Mouse (Mus musculus) limb, embryonic 10.5 days (tissue): ENCODE results near the gene Ctdsp1. TPM values are rescaled to one million over a fixed set of nuclear protein-coding genes. Genes with fewer than 3 reads are reported as not detected.

Source experiments
- microRNA counts: library from miRNA; unstranded; fragments of <30 nt; microRNA quantifications from one replicate; lab custom pipeline; 2017
- microRNA-seq: library from miRNA; unstranded; fragments of <30 nt; microRNA quantifications from one replicate; pipeline ENCODE4, GENCODE M21; 2017
- polyA plus RNA-seq: library from polyadenylated mRNA; unstranded; fragments of >200 nt; fragmentation: Nextera tagmentation; extraction: Ambion mirVana; gene quantifications from 2 replicates; pipeline ENCODE4 v1.2.1, GENCODE M21; 2016

Gene Ctdsp1
- polyA plus RNA-seq, 1 experiment from 2014 or later: 61.4 TPM

MicroRNA genes within 50 kb of the gene (microRNA counts, 519-probe panel; counts per million panel counts)
- microRNA mmu-miR-26b (lab: Ali Mortazavi, UCI): 2,905 counts per million, percentile 74 among the panel's probes with 10 or more counts

Small RNA genes lying within 50 kb of the gene (microRNA-seq; reads per million reads assigned to microRNA genes)
- 19,663 reads per million, percentile 98 among the genes with 10 or more reads in this experiment for gene Mir26b

Other genes starting within 250 kb of the Ctdsp1 start
- gene Cxcr2, start 237.5 kb upstream of the Ctdsp1 start, polyA plus RNA-seq: 0.06 and 0.19 TPM in 2 replicates
- 0.10 TPM in 1 of 2 replicates, not detected in the other for gene Cxcr1, start 196.9 kb upstream of the Ctdsp1 start, polyA plus RNA-seq
- 355 and 369 TPM in 2 replicates for gene Arpc2, start 155.4 kb upstream of the Ctdsp1 start, polyA plus RNA-seq
- 0.26 TPM in 1 of 2 replicates, not detected in the other for gene Gpbar1, start 113.0 kb upstream of the Ctdsp1 start, polyA plus RNA-seq
- 263 and 272 TPM in 2 replicates for gene Aamp, start 106.8 kb upstream of the Ctdsp1 start, polyA plus RNA-seq
- 113 and 121 TPM in 2 replicates for gene Pnkd, start 106.6 kb upstream of the Ctdsp1 start, polyA plus RNA-seq
- 10.7 and 12.0 TPM in 2 replicates for gene Tmbim1, start 85.9 kb upstream of the Ctdsp1 start, polyA plus RNA-seq
- gene Catip, start 29.4 kb upstream of the Ctdsp1 start, polyA plus RNA-seq: 0.29 and 0.38 TPM in 2 replicates
- gene Slc11a1, start 16.3 kb upstream of the Ctdsp1 start, polyA plus RNA-seq: 0.69 and 1.2 TPM in 2 replicates
- 0.23 and 0.31 TPM in 2 replicates for gene Vil1, start 17.9 kb downstream of the Ctdsp1 start, polyA plus RNA-seq
- 116 and 121 TPM in 2 replicates for gene Cnot9, start 114.5 kb downstream of the Ctdsp1 start, polyA plus RNA-seq
- gene Plcd4, start 151.4 kb downstream of the Ctdsp1 start, polyA plus RNA-seq: 0.08 and 0.95 TPM in 2 replicates
- 45.5 and 50.3 TPM in 2 replicates for gene Usp37, start 152.8 kb downstream of the Ctdsp1 start, polyA plus RNA-seq
- gene Zfp142, start 196.7 kb downstream of the Ctdsp1 start, polyA plus RNA-seq: 11.3 and 11.4 TPM in 2 replicates
- 16.7 and 18.0 TPM in 2 replicates for gene Bcs1l, start 196.8 kb downstream of the Ctdsp1 start, polyA plus RNA-seq
- 36.3 and 41.6 TPM in 2 replicates for gene Rnf25, start 209.9 kb downstream of the Ctdsp1 start, polyA plus RNA-seq
- gene Stk36, start 209.9 kb downstream of the Ctdsp1 start, polyA plus RNA-seq: 10.5 and 11.8 TPM in 2 replicates